Mouse (Mus musculus) forebrain, embryonic 15.5 days (tissue): ENCODE results near the gene Ccdc172. TPM values are rescaled to one million over a fixed set of nuclear protein-coding genes. Genes with fewer than 3 reads are reported as not detected.

Experiments used
- ATAC-seq: fragments of 200-750 bp; cut with Nextera tagmentation; replicated peaks from 2 replicates; pipeline ENCODE4 v1.8.0; 2017; ENCODE audit warnings: mild to moderate bottlenecking, moderate TSS enrichment, moderate library complexity
- H3K27ac ChIP-seq: fragments of 300-500 bp; sonication (generic); replicated peaks from 2 replicates; pipeline ENCODE4 v1.5.1; 2015; ENCODE audit warnings: mild to moderate bottlenecking, inconsistent platforms
- H3K27me3 ChIP-seq: fragments of 300-500 bp; sonication (generic); 2 replicates; pipeline ENCODE4 v1.6.1; 2015; ENCODE audit warnings: inconsistent platforms
- H3K36me3 ChIP-seq: fragments of 300-500 bp; sonication (generic); 2 replicates; pipeline ENCODE4 v1.6.1; 2015; ENCODE audit warnings: mild to moderate bottlenecking, inconsistent platforms
- H3K4me1 ChIP-seq: fragments of 300-500 bp; sonication (generic); 2 replicates; pipeline ENCODE4 v1.6.1; 2015; ENCODE audit warnings: inconsistent platforms
- H3K4me2 ChIP-seq: fragments of 300-500 bp; sonication (generic); replicated peaks from 2 replicates; pipeline ENCODE4 v1.6.1; 2015; ENCODE audit warnings: mild to moderate bottlenecking, inconsistent platforms
- H3K4me3 ChIP-seq: fragments of 300-500 bp; sonication (generic); 2 replicates; pipeline ENCODE4 v1.5.1; 2015; ENCODE audit warnings: mild to moderate bottlenecking, inconsistent platforms
- H3K9ac ChIP-seq: fragments of 300-500 bp; sonication (generic); replicated peaks from 2 replicates; pipeline ENCODE4 v1.6.1; 2015; ENCODE audit warnings: mild to moderate bottlenecking, inconsistent platforms
- H3K9me3 ChIP-seq: fragments of 300-500 bp; sonication (generic); 2 replicates; pipeline ENCODE4 v1.6.1; 2016; ENCODE audit warnings: inconsistent platforms
- WGBS: fragments of 180-500 bp; shearing (Covaris S2); methylation state at CpG from one replicate; pipeline ENCODE4 v1.1.7; 2015; ENCODE audit warnings: mixed read lengths; 5-methylcytosine and 5-hydroxymethylcytosine counted together
- polyA plus RNA-seq: library from polyadenylated mRNA; unstranded; fragments of >200 nt; fragmentation: Nextera tagmentation; extraction: Ambion mirVana; gene quantifications from 2 replicates; pipeline ENCODE4 v1.2.1, GENCODE M21; 2015

Ccdc172 gene
- polyA plus RNA-seq, 1 experiment from 2014 or later, result not detected

DNA sequence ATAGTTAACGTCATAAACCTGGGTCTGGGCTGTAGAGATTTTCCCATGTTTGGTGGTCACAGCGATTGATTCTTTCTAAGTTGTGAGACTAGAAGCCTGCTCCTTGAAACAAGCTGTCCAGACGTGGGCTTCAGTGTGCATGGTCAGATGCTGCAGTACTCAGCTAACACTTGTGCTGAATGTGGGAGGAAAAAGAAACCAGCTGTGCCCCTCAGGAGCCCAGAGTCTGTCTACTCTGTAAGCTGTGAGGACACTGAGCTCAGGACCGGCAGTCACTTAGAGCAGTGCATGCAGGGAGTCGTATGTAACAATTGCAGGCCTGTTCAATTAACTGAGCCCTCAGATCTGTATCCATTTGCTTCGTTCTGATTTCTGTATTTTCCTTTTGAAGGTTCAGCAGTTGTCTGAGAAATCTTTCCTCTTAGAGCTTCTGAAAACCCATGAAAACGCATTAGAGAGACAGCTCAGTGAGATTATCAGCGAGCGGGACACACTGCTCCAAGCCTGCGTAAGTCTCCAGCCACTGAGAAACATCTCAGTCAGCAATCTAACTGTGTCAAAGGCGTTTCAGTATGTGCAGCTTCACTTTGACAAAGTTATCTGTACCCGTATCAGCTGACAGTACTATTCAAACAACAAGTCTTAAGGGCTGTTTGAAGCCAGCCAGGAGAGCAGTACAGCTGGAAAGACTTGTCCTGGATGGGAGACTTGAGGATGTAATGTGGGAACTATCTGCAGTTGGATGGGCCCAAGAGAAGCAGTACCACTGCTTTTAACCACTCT lies 13.9 kb downstream of the Ccdc172 start:
- WGBS, result 62% methylated on average over 12 of the region's 12 CpGs
- H3K36me3 ChIP-seq, result no peaks in the 10 kb centered on the region
- no peak overlapping the region for H3K9ac ChIP-seq
- H3K4me3 ChIP-seq, result no peak overlapping the region
- H3K27ac ChIP-seq, result no peak overlapping the region
- H3K27me3 ChIP-seq, result no peaks in the 10 kb centered on the region
- no peak overlapping the region for H3K4me2 ChIP-seq
- no peak for ATAC-seq
- no peaks in the 10 kb centered on the region for H3K9me3 ChIP-seq
- peaks cover 7% of the 10 kb centered on the region; the same call in 1 of the 2 replicates for H3K4me1 ChIP-seq

DNA sequence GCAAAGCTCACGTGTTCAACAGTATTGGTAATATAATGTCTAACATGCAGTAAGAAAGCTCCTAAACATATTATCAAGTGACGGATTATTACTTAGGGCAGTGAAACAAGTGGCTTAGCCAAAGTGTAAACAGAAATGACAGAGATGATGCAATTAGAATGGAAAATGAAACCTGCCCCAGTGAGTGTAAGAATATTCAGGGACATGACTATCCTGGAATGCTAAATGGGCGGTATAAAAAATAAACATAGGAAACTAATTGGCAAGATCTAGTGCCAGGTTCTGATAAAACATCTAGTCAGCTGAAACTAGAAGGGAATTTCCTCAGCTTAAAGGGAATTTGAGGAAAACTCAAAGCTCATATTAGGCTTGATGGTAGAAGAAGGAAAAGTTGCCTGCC lies 21.3 kb downstream of the Ccdc172 start:
- H3K4me3 ChIP-seq, result no peak overlapping the region
- no peaks in the 10 kb centered on the region for H3K4me1 ChIP-seq
- no peaks in the 10 kb centered on the region for H3K27me3 ChIP-seq
- no peaks in the 10 kb centered on the region for H3K9me3 ChIP-seq
- no peak overlapping the region for H3K4me2 ChIP-seq
- 93% methylated on average over 3 of the region's 3 CpGs for WGBS
- ATAC-seq, result no peak
- H3K27ac ChIP-seq, result no peak overlapping the region
- H3K36me3 ChIP-seq, result no peaks in the 10 kb centered on the region
- H3K9ac ChIP-seq, result no peak overlapping the region

DNA sequence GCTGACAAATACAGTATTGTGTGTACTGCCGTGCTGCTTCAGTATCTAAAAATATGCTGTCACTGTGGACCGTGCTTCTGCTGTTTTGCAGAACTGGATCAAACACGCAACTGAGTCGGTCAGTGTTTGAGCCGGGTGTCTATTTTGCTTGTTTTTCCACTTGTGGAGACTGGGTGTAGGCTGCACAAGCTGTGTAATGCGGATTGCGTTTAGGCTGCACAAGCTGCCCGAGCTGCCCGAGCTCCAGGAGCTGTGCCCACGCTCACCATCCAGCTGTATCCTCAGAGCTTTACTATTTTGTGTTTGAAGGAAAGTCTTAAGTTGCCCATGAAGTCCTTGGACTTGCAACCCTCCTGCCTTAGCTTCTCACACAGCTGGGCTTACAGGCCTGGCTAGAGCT lies 24.9 kb downstream of the Ccdc172 start:
- WGBS, result 93% methylated on average over 10 of the region's 10 CpGs
- H3K27me3 ChIP-seq, result no peaks in the 10 kb centered on the region
- no peak overlapping the region for H3K27ac ChIP-seq
- no peak for ATAC-seq
- no peak overlapping the region for H3K9ac ChIP-seq
- H3K4me3 ChIP-seq, result no peak overlapping the region
- no peak overlapping the region for H3K4me2 ChIP-seq
- no peaks in the 10 kb centered on the region for H3K9me3 ChIP-seq
- no peaks in the 10 kb centered on the region for H3K36me3 ChIP-seq
- H3K4me1 ChIP-seq, result no peaks in the 10 kb centered on the region

DNA sequence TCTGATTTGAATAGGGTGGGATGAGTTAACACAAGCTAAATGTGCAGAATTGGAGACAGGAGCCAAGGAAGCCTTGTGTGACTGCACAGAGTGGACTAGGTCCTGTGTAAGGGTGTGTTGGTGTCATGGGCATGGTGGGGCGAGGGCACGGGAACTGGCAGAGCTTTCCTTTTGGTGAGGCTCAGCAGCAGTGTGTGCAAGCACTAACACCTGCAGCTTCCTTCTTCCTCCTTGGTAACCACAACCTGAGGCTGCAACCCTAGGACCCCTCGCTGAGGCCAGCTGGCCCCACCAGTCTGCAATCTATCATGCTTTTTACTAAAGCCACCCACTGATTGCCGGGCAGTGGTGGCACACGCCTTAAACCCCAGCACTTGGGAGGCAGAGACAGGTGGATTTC lies 28.6 kb downstream of the Ccdc172 start:
- H3K4me3 ChIP-seq, result no peak overlapping the region
- WGBS, result 96% methylated on average over 5 of the region's 5 CpGs
- H3K4me1 ChIP-seq, result no peaks in the 10 kb centered on the region
- H3K4me2 ChIP-seq, result no peak overlapping the region
- no peak for ATAC-seq
- no peaks in the 10 kb centered on the region for H3K27me3 ChIP-seq
- no peaks in the 10 kb centered on the region for H3K36me3 ChIP-seq
- H3K27ac ChIP-seq, result no peak overlapping the region
- H3K9me3 ChIP-seq, result no peaks in the 10 kb centered on the region
- H3K9ac ChIP-seq, result no peak overlapping the region

DNA sequence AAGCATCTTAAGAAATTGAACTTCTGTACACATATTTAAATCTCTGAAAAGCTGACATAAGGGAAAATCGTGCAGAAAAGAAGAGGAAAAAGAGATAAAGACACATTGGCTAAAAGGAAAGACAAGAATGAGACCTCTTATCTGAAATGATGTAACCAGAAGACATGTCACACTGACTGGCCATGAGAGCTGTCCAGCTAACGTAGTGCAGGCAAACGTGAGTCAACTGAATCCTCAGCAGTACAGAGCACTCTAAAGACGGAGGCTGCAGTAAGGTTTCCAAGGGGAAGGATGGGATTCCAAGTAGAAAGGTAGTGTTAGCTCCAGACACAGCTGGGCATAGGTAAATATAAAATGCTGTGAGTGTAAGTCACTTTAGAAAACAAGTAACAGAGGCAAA lies 36.6 kb downstream of the Ccdc172 start:
- Histone ChIP-seq H3K4me3 (no peak overlapping the region), H3K36me3 (no peaks in the 10 kb centered on the region), H3K27ac (no peak overlapping the region), H3K9ac (no peak overlapping the region), H3K4me1 (no peaks in the 10 kb centered on the region), H3K27me3 (peaks cover 6% of the 10 kb centered on the region; the same call in 1 of the 2 replicates), H3K4me2 (no peak overlapping the region), H3K9me3 (no peaks in the 10 kb centered on the region)
- WGBS, result 61% methylated on average over 4 of the region's 4 CpGs
- ATAC-seq, result no peak

DNA sequence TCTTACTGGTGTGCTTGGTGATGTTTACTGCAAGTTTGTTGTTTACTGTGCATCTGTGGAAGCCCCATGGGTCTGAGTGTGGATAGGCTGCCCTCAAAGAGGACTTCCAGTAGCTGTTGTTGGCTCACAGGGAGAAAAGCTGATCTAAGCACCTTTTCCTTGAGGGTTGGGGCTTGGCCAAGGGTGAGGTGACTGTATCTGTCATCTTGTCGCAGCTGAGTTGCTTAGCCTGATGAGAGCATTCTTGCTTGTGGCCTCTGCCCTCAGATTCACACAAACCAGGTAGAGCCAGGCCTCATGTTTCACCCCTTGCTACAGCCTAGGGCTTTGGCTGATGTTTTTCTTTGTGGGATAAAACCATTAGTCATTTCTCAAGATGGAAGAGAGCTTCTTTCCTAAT lies 38.7 kb downstream of the Ccdc172 start:
- Histone ChIP-seq H3K36me3 (no peaks in the 10 kb centered on the region), H3K9ac (no peak overlapping the region), H3K4me2 (no peak overlapping the region), H3K27ac (no peak overlapping the region), H3K27me3 (peaks cover 13% of the 10 kb centered on the region; the same call in 1 of the 2 replicates), H3K4me3 (no peak overlapping the region), H3K4me1 (no peaks in the 10 kb centered on the region), H3K9me3 (no peaks in the 10 kb centered on the region)
- WGBS, result 69% methylated on average over 1 of the region's 1 CpGs
- ATAC-seq, result no peak

DNA sequence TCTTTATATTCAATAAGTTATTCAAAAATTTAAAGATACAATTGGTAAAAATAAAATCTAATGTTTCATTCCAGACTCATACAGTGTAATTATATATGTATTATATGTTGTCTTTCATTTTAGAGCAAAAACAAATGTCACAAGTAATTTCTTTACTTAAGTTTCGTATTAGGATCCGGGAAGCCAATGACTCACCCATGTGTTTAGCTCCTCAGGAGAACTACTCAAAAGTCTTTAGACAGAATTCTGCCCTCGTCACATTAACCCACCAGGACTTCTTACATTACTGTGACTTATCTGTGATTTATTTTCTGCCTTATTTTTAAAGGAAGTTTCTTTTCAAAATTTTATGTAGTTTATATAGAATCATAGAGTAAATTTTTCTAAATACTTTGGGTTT lies 39.1 kb downstream of the Ccdc172 start:
- H3K9ac ChIP-seq, result no peak overlapping the region
- no peak overlapping the region for H3K4me2 ChIP-seq
- peaks cover 13% of the 10 kb centered on the region; the same call in 1 of the 2 replicates for H3K27me3 ChIP-seq
- H3K36me3 ChIP-seq, result no peaks in the 10 kb centered on the region
- ATAC-seq, result no peak
- H3K4me3 ChIP-seq, result no peak overlapping the region
- WGBS, result 87% methylated on average over 3 of the region's 3 CpGs
- H3K4me1 ChIP-seq, result no peaks in the 10 kb centered on the region
- no peaks in the 10 kb centered on the region for H3K9me3 ChIP-seq
- no peak overlapping the region for H3K27ac ChIP-seq

DNA sequence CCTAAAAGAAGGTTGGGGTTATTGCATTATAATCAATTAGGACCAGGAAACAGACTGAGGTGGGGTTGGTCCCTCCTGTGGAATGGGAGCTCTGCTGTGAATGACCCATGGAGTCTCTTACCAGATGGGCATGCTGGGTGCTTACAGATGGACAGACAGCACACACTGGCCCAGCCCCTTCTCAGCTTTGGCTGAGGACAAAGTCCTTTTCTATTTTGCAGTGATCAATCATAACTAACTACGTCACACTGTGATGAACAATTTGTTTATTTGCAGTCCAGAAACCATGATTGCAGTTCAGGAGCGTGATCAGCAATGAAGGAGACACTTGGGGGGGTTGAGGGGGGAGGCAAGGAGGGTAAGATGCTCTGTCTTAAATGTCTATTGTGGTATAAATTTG lies 43.2 kb downstream of the Ccdc172 start:
- no peak for ATAC-seq
- H3K27me3 ChIP-seq, result peaks cover 13% of the 10 kb centered on the region; the same call in 1 of the 2 replicates
- no peak overlapping the region for H3K4me2 ChIP-seq
- no peaks in the 10 kb centered on the region for H3K9me3 ChIP-seq
- H3K9ac ChIP-seq, result no peak overlapping the region
- H3K4me3 ChIP-seq, result no peak overlapping the region
- 68% methylated on average over 2 of the region's 2 CpGs for WGBS
- no peak overlapping the region for H3K27ac ChIP-seq
- H3K4me1 ChIP-seq, result 0 out of 2 replicates have a peak, but pooled peaks cover 2% of the 10 kb centered on the region
- H3K36me3 ChIP-seq, result no peaks in the 10 kb centered on the region

DNA sequence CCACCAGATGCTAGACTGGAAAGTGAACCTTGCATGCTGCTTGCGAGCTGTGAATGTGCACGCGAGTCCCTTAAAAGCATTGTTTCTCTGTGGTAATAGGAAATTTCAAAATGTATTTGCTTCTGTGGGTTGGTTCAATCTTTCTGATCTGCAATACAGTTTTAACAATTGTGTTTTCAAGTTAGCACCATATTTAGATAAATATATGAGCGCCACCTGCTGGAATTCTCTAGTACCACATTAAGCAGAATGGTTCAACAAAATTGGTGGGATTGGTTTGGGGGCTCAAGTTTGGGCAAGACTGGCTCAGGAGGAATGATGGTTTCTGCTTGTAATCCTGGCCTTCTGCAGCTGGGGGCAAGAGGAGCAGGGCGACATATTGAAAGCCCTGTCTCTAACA lies 46.6 kb downstream of the Ccdc172 start:
- H3K9ac ChIP-seq, result no peak overlapping the region

DNA sequence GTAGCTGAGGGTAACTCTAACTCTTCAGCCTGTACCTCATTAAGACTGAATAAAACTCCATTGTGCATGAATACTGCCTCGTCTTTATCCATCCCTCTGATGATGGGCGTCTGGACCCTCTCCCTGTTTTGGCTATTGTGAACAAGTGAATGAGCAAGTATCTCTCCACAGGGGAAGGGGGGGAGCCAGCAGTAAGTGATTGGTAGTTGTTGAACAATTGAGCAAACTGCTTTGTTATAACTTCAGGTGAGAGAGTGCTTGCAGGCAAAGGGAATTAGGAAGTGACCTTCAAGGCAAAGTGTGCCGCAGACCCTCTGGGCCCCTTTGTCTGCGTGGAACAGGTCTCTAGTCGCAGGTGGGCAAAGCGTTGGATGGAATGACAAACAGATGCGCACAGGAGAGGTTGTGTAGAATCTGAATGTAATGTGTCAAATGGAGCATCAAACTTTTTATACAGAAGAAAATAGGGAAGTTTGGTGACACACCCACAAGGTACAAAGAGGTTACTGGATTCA lies 50.6 kb downstream of the Ccdc172 start:
- Histone ChIP-seq H3K4me1 (0 out of 2 replicates have a peak, but pooled peaks cover 2% of the 10 kb centered on the region), H3K4me3 (no peak overlapping the region), H3K36me3 (no peaks in the 10 kb centered on the region), H3K9me3 (no peaks in the 10 kb centered on the region), H3K4me2 (no peak overlapping the region), H3K27ac (no peak overlapping the region), H3K9ac (no peak overlapping the region), H3K27me3 (no peaks in the 10 kb centered on the region)
- ATAC-seq, result no peak
- WGBS, result 85% methylated on average over 7 of the region's 7 CpGs

More for the DNA sequence above, 46.6 kb downstream of the Ccdc172 start:
- Histone ChIP-seq H3K4me2 (no peak overlapping the region), H3K9me3 (no peaks in the 10 kb centered on the region), H3K27me3 (0 out of 2 replicates have a peak, but pooled peaks cover 7% of the 10 kb centered on the region), H3K36me3 (no peaks in the 10 kb centered on the region), H3K4me1 (0 out of 2 replicates have a peak, but pooled peaks cover 2% of the 10 kb centered on the region), H3K27ac (no peak overlapping the region), H3K4me3 (no peak overlapping the region)
- no peak for ATAC-seq
- 44% methylated on average over 5 of the region's 5 CpGs for WGBS

DNA sequence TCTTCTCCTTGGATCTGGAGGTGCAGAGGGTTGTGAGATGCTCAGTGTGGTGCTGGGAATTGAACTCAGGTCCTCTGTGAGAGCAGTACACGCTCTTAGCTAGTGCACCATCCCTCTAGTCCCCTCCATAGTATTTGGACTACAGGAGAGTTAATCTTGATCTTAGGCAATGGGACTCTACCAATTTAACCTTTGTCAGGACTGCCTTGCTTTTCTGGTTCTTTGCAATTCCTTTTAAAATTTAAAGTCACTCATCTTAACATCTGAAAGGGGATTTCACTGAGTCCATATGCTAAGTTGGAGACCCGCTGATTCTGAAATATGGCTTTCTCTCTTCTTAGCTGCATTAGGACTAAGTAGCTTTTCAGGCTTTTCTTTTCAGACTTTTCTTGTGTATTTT lies 59.8 kb downstream of the Ccdc172 start:
- Histone ChIP-seq H3K36me3 (no peaks in the 10 kb centered on the region), H3K27me3 (no peaks in the 10 kb centered on the region), H3K9ac (no peak overlapping the region), H3K9me3 (no peaks in the 10 kb centered on the region), H3K27ac (no peak overlapping the region), H3K4me1 (0 out of 2 replicates have a peak, but pooled peaks cover 3% of the 10 kb centered on the region), H3K4me3 (no peak overlapping the region), H3K4me2 (no peak overlapping the region)
- no peak for ATAC-seq
- WGBS, result 80% methylated on average over 2 of the region's 2 CpGs

DNA sequence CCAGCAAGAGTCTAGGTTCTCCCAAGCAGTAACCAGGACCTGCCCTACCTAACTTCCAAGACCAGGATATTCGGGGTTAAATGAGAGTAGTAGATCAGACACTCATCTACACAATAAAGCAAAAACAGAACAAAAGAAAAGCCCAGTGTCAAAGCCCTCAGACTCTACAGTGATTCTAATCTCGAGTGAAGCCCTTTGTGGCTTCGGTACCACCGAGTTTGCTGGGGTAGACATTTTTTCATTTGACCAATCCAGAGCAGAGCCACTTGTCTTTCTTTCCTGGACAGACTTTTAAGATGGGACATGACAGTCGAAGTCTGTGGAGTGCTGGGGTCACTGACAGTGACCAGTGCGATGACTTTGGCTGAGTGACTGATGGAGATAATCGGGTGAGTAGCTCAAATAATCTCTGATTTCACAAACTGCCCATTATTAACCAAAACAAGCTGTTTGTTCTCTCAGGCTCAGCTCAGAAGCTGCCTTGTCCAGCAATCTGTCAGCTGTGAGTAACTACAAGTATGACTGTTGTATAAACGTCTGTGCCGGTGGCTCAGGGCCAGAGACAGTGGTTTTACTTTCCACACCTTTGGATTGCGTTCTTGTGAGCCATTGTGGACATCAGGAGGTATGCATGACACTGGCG lies 60.8 kb downstream of the Ccdc172 start:
- no peak for ATAC-seq
- Histone ChIP-seq H3K27ac (no peak overlapping the region), H3K4me1 (0 out of 2 replicates have a peak, but pooled peaks cover 3% of the 10 kb centered on the region), H3K36me3 (no peaks in the 10 kb centered on the region), H3K4me2 (no peak overlapping the region), H3K27me3 (no peaks in the 10 kb centered on the region), H3K9ac (no peak overlapping the region), H3K9me3 (no peaks in the 10 kb centered on the region), H3K4me3 (no peak overlapping the region)
- WGBS, result 40% methylated on average over 11 of the region's 11 CpGs
